Mouse (Mus musculus) right cerebral cortex, postnatal 10 days (tissue): ENCODE measurements around the gene Rtraf.
A peak's percentile ranks its signal among the peaks of the same experiment; 100 is the strongest.

Experiments used
- DNase-seq, 2 experiments: peaks; one replicate each; pipeline ENCODE4 v3.0.0; 2021; ENCODE audit warnings: low spot score in 2 of 2

Rtraf gene

GRCm38 (mm10) chr14:19800485-19800884 is 23.1 kb downstream of the Rtraf start:
- DNase-seq: no peak

- no peak for DNase-seq
These were observed 26.9 kb downstream of the Rtraf start for GRCm38 (mm10) chr14:19796541-19797304.

- DNase-seq: no peak
These were observed 28.7 kb downstream of the Rtraf start for GRCm38 (mm10) chr14:19794881-19795280.

GRCm38 (mm10) chr14:19788443-19788842 is 35.2 kb downstream of the Rtraf start:
- no peak for DNase-seq

- no peak for DNase-seq
These were observed 37.6 kb downstream of the Rtraf start for GRCm38 (mm10) chr14:19785797-19786588.

GRCm38 (mm10) chr14:19777945-19778344 is 45.7 kb downstream of the Rtraf start:
- no peak for DNase-seq

- DNase-seq: no peak
These were observed 46.3 kb downstream of the Rtraf start for GRCm38 (mm10) chr14:19777365-19777764.

- DNase-seq: peak in 1 of 2 experiments; percentile 44
These were observed 46.7 kb downstream of the Rtraf start for GRCm38 (mm10) chr14:19776890-19777289.

GRCm38 (mm10) chr14:19776179-19776578 is 47.4 kb downstream of the Rtraf start:
- no peak for DNase-seq

- DNase-seq: no peak
These were observed 48.1 kb downstream of the Rtraf start for GRCm38 (mm10) chr14:19775491-19775890.

GRCm38 (mm10) chr14:19774036-19774628 is 49.5 kb downstream of the Rtraf start:
- no peak for DNase-seq

GRCm38 (mm10) chr14:19771173-19771572 is 52.5 kb downstream of the Rtraf start:
- DNase-seq: no peak

- DNase-seq: no peak
These were observed 54.0 kb downstream of the Rtraf start for GRCm38 (mm10) chr14:19769441-19770200.

GRCm38 (mm10) chr14:19768648-19769047 is 55.0 kb downstream of the Rtraf start:
- DNase-seq: no peak

GRCm38 (mm10) chr14:19766380-19766649 is 57.3 kb downstream of the Rtraf start:
- no peak for DNase-seq

GRCm38 (mm10) chr14:19765539-19766379 is 57.9 kb downstream of the Rtraf start:
- DNase-seq: no peak

GRCm38 (mm10) chr14:19764331-19764730 is 59.3 kb downstream of the Rtraf start:
- no peak for DNase-seq

- DNase-seq: peak; percentile 39 to 42
These were observed 60.1 kb downstream of the Rtraf start for GRCm38 (mm10) chr14:19763527-19763926.

- no peak for DNase-seq
These were observed 61.6 kb downstream of the Rtraf start for GRCm38 (mm10) chr14:19762014-19762413.
